Mouse (Mus musculus) MEL (cell line): ENCODE results near the gene Dct. TPM values are rescaled to one million over a fixed set of nuclear protein-coding genes. Genes with fewer than 3 reads are reported as not detected.

Experiments
- DNase-seq: peaks from one replicate; pipeline ENCODE4 v3.0.0; 2011; ENCODE audit warnings: low read depth, low spot score
- H3K27ac ChIP-seq: 2 replicates; pipeline ENCODE4 v1.5.1; 2012; ENCODE audit warnings: low read depth, mild to moderate bottlenecking, control low read depth, low read length, moderate library complexity; ENCODE audit not compliant: control insufficient read depth
- H3K27me3 ChIP-seq, 2 experiments: fragments of 150-350 bp in 1 of 2; sonication (generic) in 1 of 2; 2 replicates each; pipeline ENCODE4 v1.6.1; 2012; ENCODE audit warnings: low read length in 2 of 2, mild to moderate bottlenecking in 2 of 2, improper control_type of control experiment in 1 of 2, moderate library complexity in 1 of 2; ENCODE audit not compliant: insufficient read depth in 2 of 2, control insufficient read depth in 1 of 2
- H3K36me3 ChIP-seq, 2 experiments: 2 replicates each; pipeline ENCODE4 v1.6.1; 2012 to 2014; ENCODE audit warnings: low read length in 2 of 2, improper control_type of control experiment in 1 of 2, inconsistent platforms in 1 of 2, mild to moderate bottlenecking in 1 of 2; ENCODE audit not compliant: insufficient read depth in 2 of 2, control insufficient read depth in 1 of 2
- H3K4me1 ChIP-seq, 2 experiments: fragments of 150-350 bp in 1 of 2; sonication (generic) in 1 of 2; 2 replicates each; pipeline ENCODE4 v1.6.1; 2012; ENCODE audit warnings: low read length in 2 of 2, improper control_type of control experiment in 1 of 2, mild to moderate bottlenecking in 1 of 2; ENCODE audit not compliant: insufficient read depth in 2 of 2, control insufficient read depth in 1 of 2
- H3K4me3 ChIP-seq, 2 experiments: fragments of 150-350 bp in 1 of 2; sonication (generic) in 1 of 2; 2 replicates each; pipeline ENCODE4 v1.5.1; 2012; ENCODE audit warnings: low read depth in 2 of 2, low read length in 2 of 2, mild to moderate bottlenecking in 2 of 2, moderate library complexity in 2 of 2, control low read depth in 1 of 2, improper control_type of control experiment in 1 of 2; ENCODE audit not compliant: control insufficient read depth in 1 of 2, insufficient read depth in 1 of 2
- H3K79me2 ChIP-seq: 2 replicates; pipeline ENCODE4 v1.6.1; 2012; ENCODE audit warnings: mild to moderate bottlenecking, low read length, moderate library complexity; ENCODE audit not compliant: control insufficient read depth, poor library complexity, insufficient read depth
- H3K9ac ChIP-seq: 2 replicates; pipeline ENCODE4 v1.6.1; 2012; ENCODE audit warnings: low read depth, mild to moderate bottlenecking, control low read depth, low read length, moderate library complexity; ENCODE audit not compliant: control insufficient read depth, poor library complexity, severe bottlenecking
- H3K9me3 ChIP-seq: fragments of 150-350 bp; sonication (generic); replicated peaks from 2 replicates; pipeline ENCODE4 v1.6.1; 2012; ENCODE audit warnings: mild to moderate bottlenecking, low read length, improper control_type of control experiment, moderate library complexity; ENCODE audit not compliant: insufficient read depth
- BHLHE40 ChIP-seq: IDR thresholded peaks from 2 replicates; pipeline ENCODE4 v1.6.1; 2012; ENCODE audit warnings: low read depth, mild to moderate bottlenecking, inconsistent platforms, low read length, improper control_type of control experiment, borderline replicate concordance
- CHD1 ChIP-seq: IDR thresholded peaks from 2 replicates; pipeline ENCODE4 v1.6.1; 2012; ENCODE audit warnings: low read depth, mild to moderate bottlenecking, inconsistent platforms, low read length, improper control_type of control experiment
- CHD2 ChIP-seq: IDR thresholded peaks from 2 replicates; pipeline ENCODE4 v1.6.1; 2011; ENCODE audit warnings: low read length, improper control_type of control experiment
- CTCF ChIP-seq, 3 experiments: IDR thresholded peaks in 2 of 3; conservative IDR thresholded peaks in 1 of 3; 2 replicates each; pipeline ENCODE4 v1.5.1; 2011 to 2012; ENCODE audit warnings: low read length in 3 of 3, low read depth in 2 of 3, mild to moderate bottlenecking in 2 of 3, improper control_type of control experiment in 1 of 3, inconsistent platforms in 1 of 3, mixed read lengths in 1 of 3, moderate library complexity in 1 of 3; ENCODE audit not compliant: control insufficient read depth in 1 of 3, insufficient read depth in 1 of 3, poor library complexity in 1 of 3, severe bottlenecking in 1 of 3
- E2F4 ChIP-seq: IDR thresholded peaks from 2 replicates; pipeline ENCODE4 v1.6.1; 2011; ENCODE audit warnings: low read depth, low read length, improper control_type of control experiment, borderline replicate concordance
- ELF1 ChIP-seq: IDR thresholded peaks from 2 replicates; pipeline ENCODE4 v1.6.1; 2014; ENCODE audit warnings: low read depth, mild to moderate bottlenecking, inconsistent platforms, low read length, improper control_type of control experiment, moderate library complexity
- EP300 ChIP-seq, 2 experiments: IDR thresholded peaks; 2 replicates each; pipeline ENCODE4 v1.6.1; 2011; ENCODE audit warnings: improper control_type of control experiment in 2 of 2, low read length in 2 of 2, low read depth in 1 of 2, mild to moderate bottlenecking in 1 of 2
- ETS1 ChIP-seq: IDR thresholded peaks from 2 replicates; pipeline ENCODE4 v1.6.1; 2012; ENCODE audit warnings: low read depth, mild to moderate bottlenecking, inconsistent platforms, low read length, improper control_type of control experiment, moderate library complexity
- JUND ChIP-seq: IDR thresholded peaks from 2 replicates; pipeline ENCODE4 v1.6.1; 2011; ENCODE audit warnings: low read depth, mild to moderate bottlenecking, improper control_type of control experiment, low read length
- MAFK ChIP-seq: IDR thresholded peaks from 2 replicates; pipeline ENCODE4 v1.6.1; 2011; ENCODE audit warnings: low read depth, mild to moderate bottlenecking, low read length, improper control_type of control experiment, borderline replicate concordance
- MAZ ChIP-seq: IDR thresholded peaks from 2 replicates; pipeline ENCODE4 v1.6.1; 2012; ENCODE audit warnings: low read depth, mild to moderate bottlenecking, inconsistent platforms, low read length, improper control_type of control experiment
- MEF2A ChIP-seq: IDR thresholded peaks from 2 replicates; pipeline ENCODE4 v1.6.1; 2014; ENCODE audit warnings: low read depth, mild to moderate bottlenecking, inconsistent platforms, low read length, improper control_type of control experiment; ENCODE audit not compliant: poor library complexity, insufficient replicate concordance, severe bottlenecking; ENCODE audit errors: extremely low read depth
- MYC ChIP-seq: IDR thresholded peaks from 2 replicates; pipeline ENCODE4 v1.6.1; 2011; ENCODE audit warnings: low read depth, mild to moderate bottlenecking, low read length, improper control_type of control experiment, moderate library complexity
- NRF1 ChIP-seq: IDR thresholded peaks from 2 replicates; pipeline ENCODE4 v1.6.1; 2014; ENCODE audit warnings: low read depth, mild to moderate bottlenecking, inconsistent platforms, low read length, improper control_type of control experiment, moderate library complexity; ENCODE audit not compliant: poor library complexity, insufficient read depth, severe bottlenecking
- POLR2AphosphoS2 ChIP-seq: IDR thresholded peaks from 2 replicates; pipeline ENCODE4 v1.6.1; 2011; ENCODE audit warnings: low read length, improper control_type of control experiment
- POLR2AphosphoS5 ChIP-seq: IDR thresholded peaks from 2 replicates; pipeline ENCODE4 v1.6.1; 2012; ENCODE audit warnings: low read depth, borderline replicate concordance, mild to moderate bottlenecking, inconsistent platforms, low read length, moderate library complexity, mixed read lengths
- RAD21 ChIP-seq: IDR thresholded peaks from 2 replicates; pipeline ENCODE4 v1.6.1; 2011; ENCODE audit warnings: mild to moderate bottlenecking, low read depth, low read length, improper control_type of control experiment
- SIN3A ChIP-seq: IDR thresholded peaks from 2 replicates; pipeline ENCODE4 v1.6.1; 2012; ENCODE audit warnings: low read length, improper control_type of control experiment, inconsistent platforms
- SMC3 ChIP-seq: IDR thresholded peaks from 2 replicates; pipeline ENCODE4 v1.6.1; 2011; ENCODE audit warnings: low read depth, low read length, improper control_type of control experiment
- TAL1 ChIP-seq: IDR thresholded peaks from 2 replicates; pipeline ENCODE4 v1.6.1; 2012; ENCODE audit warnings: mild to moderate bottlenecking, inconsistent platforms, low read length, moderate library complexity, mixed read lengths
- TBP ChIP-seq: IDR thresholded peaks from 2 replicates; pipeline ENCODE4 v1.8.0; 2011; ENCODE audit warnings: low read depth, low read length, improper control_type of control experiment
- TCF12 ChIP-seq: IDR thresholded peaks from 2 replicates; pipeline ENCODE4 v1.6.1; 2014; ENCODE audit warnings: low read depth, mild to moderate bottlenecking, inconsistent platforms, low read length, improper control_type of control experiment, moderate library complexity
- UBTF ChIP-seq: IDR thresholded peaks from 2 replicates; pipeline ENCODE4 v1.6.1; 2012; ENCODE audit warnings: low read depth, mild to moderate bottlenecking, inconsistent platforms, low read length, improper control_type of control experiment, moderate library complexity, borderline replicate concordance; ENCODE audit not compliant: insufficient read depth
- USF1 ChIP-seq: IDR thresholded peaks from 2 replicates; pipeline ENCODE4 v1.6.1; 2014; ENCODE audit warnings: low read depth, mild to moderate bottlenecking, inconsistent platforms, low read length, improper control_type of control experiment, moderate library complexity
- ZKSCAN1 ChIP-seq: IDR thresholded peaks from 2 replicates; pipeline ENCODE4 v1.6.1; 2012; ENCODE audit warnings: low read depth, mild to moderate bottlenecking, inconsistent platforms, low read length, improper control_type of control experiment, moderate library complexity
- ZMIZ1 ChIP-seq: IDR thresholded peaks from 2 replicates; pipeline ENCODE4 v1.6.1; 2012; ENCODE audit warnings: low read depth, mild to moderate bottlenecking, inconsistent platforms, low read length, improper control_type of control experiment, moderate library complexity
- ZNF384 ChIP-seq: IDR thresholded peaks from 2 replicates; pipeline ENCODE4 v1.6.1; 2012; ENCODE audit warnings: low read depth, mild to moderate bottlenecking, inconsistent platforms, low read length, improper control_type of control experiment
- polyA plus RNA-seq, 2 experiments: library from polyadenylated mRNA; stranded (reverse) in 1 of 2; unstranded in 1 of 2; fragments of >175 nt in 1 of 2; fragments of >200 nt in 1 of 2; gene quantifications; 2 replicates each; pipeline versions ENCODE4 v1.2.1 to v1.2.4; 2012; ENCODE audit warnings: low replicate concordance in 2 of 2, low read depth in 1 of 2; ENCODE audit not compliant: insufficient read length in 2 of 2, insufficient read depth in 1 of 2, missing spikeins in 1 of 2
- total RNA-seq: library from RNA; depleted of rRNA; stranded (reverse); fragments of 300-350 nt; gene quantifications from 2 replicates; pipeline ENCODE4 v1.2.3, GENCODE M21; 2012

Dct gene
- total and polyA plus RNA-seq, 3 experiments = 0.08 to 0.49 TPM; not detected in 1

DNA sequence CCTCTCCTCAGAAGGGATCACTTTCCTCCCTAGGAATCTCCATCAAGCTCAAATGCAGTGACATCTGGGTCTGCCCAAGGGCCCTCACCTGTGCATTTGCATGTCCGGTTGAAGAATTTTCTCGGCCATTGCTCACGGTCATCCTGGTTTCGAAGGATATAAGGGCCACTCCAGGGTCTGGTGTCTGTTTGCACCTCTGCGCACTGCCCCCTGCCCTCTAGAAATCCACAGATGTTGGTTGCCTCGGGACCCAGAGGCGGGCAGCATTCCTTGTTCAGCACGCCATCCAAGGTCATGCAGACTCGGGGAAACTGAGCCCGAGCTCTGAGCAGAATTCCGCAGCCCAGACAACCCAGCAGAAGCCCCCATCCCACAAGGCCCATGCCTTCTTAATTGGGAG, 648 bp downstream of the Dct start:
- no peaks in the 10 kb centered on the region for H3K79me2 ChIP-seq
- no peaks in the 10 kb centered on the region for H3K27me3 ChIP-seq
- H3K9ac ChIP-seq = no peak overlapping the region
- no peak for DNase-seq
- H3K27ac ChIP-seq = no peak overlapping the region
- H3K4me3 ChIP-seq = no peak overlapping the region
- no peaks in the 10 kb centered on the region for H3K36me3 ChIP-seq
- no peaks in the 10 kb centered on the region for H3K9me3 ChIP-seq
- no peaks in the 10 kb centered on the region for H3K4me1 ChIP-seq
- no peak for TF ChIP-seq E2F4
- TF ChIP-seq TBP = no peak
- TF ChIP-seq POLR2AphosphoS2 = no peak
- TF ChIP-seq NRF1 = no peak
- no peak for TF ChIP-seq MAFK
- TF ChIP-seq CHD1 = no peak
- no peak for TF ChIP-seq UBTF
- no peak for TF ChIP-seq MEF2A
- TF ChIP-seq ZKSCAN1 = no peak
- TF ChIP-seq SMC3 = no peak

- TF ChIP-seq MAFK (no peak), TCF12 (no peak), ZNF384 (no peak), JUND (no peak), TAL1 (no peak), POLR2AphosphoS5 (no peak), MAZ (no peak), ELF1 (no peak), EP300 (IDR thresholded peaks at IDR 0.05; ENCODE audit: low read depth in 1 of 2, low read length in 2 of 2) (no peak), CHD2 (no peak), RAD21 (no peak), POLR2AphosphoS2 (no peak), ZMIZ1 (no peak), MYC (no peak), SIN3A (no peak), USF1 (no peak), ETS1 (no peak), BHLHE40 (no peak), CTCF (IDR thresholded peaks at IDR 0.05 in 2 of 3, conservative IDR thresholded peaks at IDR 0.05 in 1 of 3; ENCODE audit: control insufficient read depth in 1 of 3, insufficient read depth in 1 of 3, low read depth in 2 of 3, low read length in 3 of 3, poor library complexity in 1 of 3, severe bottlenecking in 1 of 3) (no peak)
- TF ChIP-seq, all 39 proteins: peak for 0
- Histone ChIP-seq H3K36me3 (no peaks in the 10 kb centered on the region), H3K27ac (no peak overlapping the region)
Observed at GRCm38 (mm10) chr14:118050990-118051389, 1.1 kb downstream of the Dct start.

More at GRCm38 (mm10) chr14:118050990-118051389, 1.1 kb downstream of the Dct start:
- H3K4me3 ChIP-seq = no peak overlapping the region
- H3K79me2 ChIP-seq = no peaks in the 10 kb centered on the region
- no peaks in the 10 kb centered on the region for H3K27me3 ChIP-seq
- no peak overlapping the region for H3K9ac ChIP-seq
- no peaks in the 10 kb centered on the region for H3K4me1 ChIP-seq
- DNase-seq = no peak
- H3K9me3 ChIP-seq = no peaks in the 10 kb centered on the region
